Mouse (Mus musculus): ENCODE data around the gene Cacna1b. TPM values are rescaled to one million over a fixed set of nuclear protein-coding genes. Genes with fewer than 3 reads are reported as not detected.

Gene Cacna1b
- polyA plus RNA-seq, 1 experiment from 2014 or later: 2.7 TPM

GRCm38 (mm10) chr2:24562547-24563290 is 200.2 kb downstream of the Cacna1b start:
- Histone ChIP-seq H3K4me3 (ENCODE audit: low read depth, low read length) (no peak overlapping the region), H3K9ac (ENCODE audit: low read length) (no peak overlapping the region), H3K27me3 (ENCODE audit: control insufficient read depth, insufficient read depth, low read length) (no peaks in the 10 kb centered on the region), H3K4me1 (ENCODE audit: control insufficient read depth, insufficient read depth, low read length) (no peaks in the 10 kb centered on the region), H3K36me3 (ENCODE audit: control insufficient read depth, insufficient read depth, low read length) (no peaks in the 10 kb centered on the region), H3K4me2 (ENCODE audit: low read depth) (no peak overlapping the region), H3K9me3 (ENCODE audit: control insufficient read depth, low read length) (no peaks in the 10 kb centered on the region), H3K27ac (ENCODE audit: low read depth, low read length) (no peak overlapping the region)
- WGBS: 81% methylated on average over 7 of the region's 7 CpGs
- DNase-seq (ENCODE audit: low spot score) (no peak), ATAC-seq (ENCODE audit: insufficient read depth, low FRiP score, low TSS enrichment) (no peak)

GRCm38 (mm10) chr2:24561946-24562345 is 201.0 kb downstream of the Cacna1b start:
- Histone ChIP-seq H3K27ac (ENCODE audit: low read depth, low read length) (no peak overlapping the region), H3K36me3 (ENCODE audit: control insufficient read depth, insufficient read depth, low read length) (no peaks in the 10 kb centered on the region), H3K4me2 (ENCODE audit: low read depth) (no peak overlapping the region), H3K9me3 (ENCODE audit: control insufficient read depth, low read length) (no peaks in the 10 kb centered on the region), H3K4me1 (ENCODE audit: control insufficient read depth, insufficient read depth, low read length) (no peaks in the 10 kb centered on the region), H3K9ac (ENCODE audit: low read length) (no peak overlapping the region), H3K27me3 (ENCODE audit: control insufficient read depth, insufficient read depth, low read length) (no peaks in the 10 kb centered on the region), H3K4me3 (ENCODE audit: low read depth, low read length) (no peak overlapping the region)
- 85% methylated on average over 6 of the region's 6 CpGs for WGBS
- ATAC-seq (ENCODE audit: insufficient read depth, low FRiP score, low TSS enrichment): no peak
- no peak for DNase-seq (ENCODE audit: low spot score)

- Histone ChIP-seq H3K27ac (ENCODE audit: low read depth, low read length) (no peak overlapping the region), H3K9ac (ENCODE audit: low read length) (no peak overlapping the region), H3K9me3 (ENCODE audit: control insufficient read depth, low read length) (no peaks in the 10 kb centered on the region), H3K36me3 (ENCODE audit: control insufficient read depth, insufficient read depth, low read length) (no peaks in the 10 kb centered on the region), H3K4me3 (ENCODE audit: low read depth, low read length) (no peak overlapping the region), H3K4me2 (ENCODE audit: low read depth) (no peak overlapping the region), H3K4me1 (ENCODE audit: control insufficient read depth, insufficient read depth, low read length) (no peaks in the 10 kb centered on the region), H3K27me3 (ENCODE audit: control insufficient read depth, insufficient read depth, low read length) (no peaks in the 10 kb centered on the region)
- ATAC-seq (ENCODE audit: insufficient read depth, low FRiP score, low TSS enrichment) (no peak), DNase-seq (ENCODE audit: low spot score) (no peak)
- WGBS: 72% methylated on average over 5 of the region's 5 CpGs
These were observed 202.8 kb downstream of the Cacna1b start for GRCm38 (mm10) chr2:24560201-24560600.

- Histone ChIP-seq H3K27ac (ENCODE audit: low read depth, low read length) (no peak overlapping the region), H3K9me3 (ENCODE audit: control insufficient read depth, low read length) (no peaks in the 10 kb centered on the region), H3K4me2 (ENCODE audit: low read depth) (no peak overlapping the region), H3K4me3 (ENCODE audit: low read depth, low read length) (no peak overlapping the region), H3K36me3 (ENCODE audit: control insufficient read depth, insufficient read depth, low read length) (no peaks in the 10 kb centered on the region), H3K9ac (ENCODE audit: low read length) (no peak overlapping the region), H3K4me1 (ENCODE audit: control insufficient read depth, insufficient read depth, low read length) (no peaks in the 10 kb centered on the region), H3K27me3 (ENCODE audit: control insufficient read depth, insufficient read depth, low read length) (no peaks in the 10 kb centered on the region)
- ATAC-seq (ENCODE audit: insufficient read depth, low FRiP score, low TSS enrichment) (no peak), DNase-seq (ENCODE audit: low spot score) (no peak)
- WGBS: 80% methylated on average over 6 of the region's 6 CpGs
These were observed 206.6 kb downstream of the Cacna1b start for GRCm38 (mm10) chr2:24556347-24556746.

GRCm38 (mm10) chr2:24553962-24554361 is 209.0 kb downstream of the Cacna1b start:
- WGBS: 24% methylated on average over 7 of the region's 7 CpGs
- ATAC-seq (ENCODE audit: insufficient read depth, low FRiP score, low TSS enrichment): no peak
- peak; percentile 19 for DNase-seq (ENCODE audit: low spot score)

More at GRCm38 (mm10) chr2:24553962-24554361, 209.0 kb downstream of the Cacna1b start:
- Histone ChIP-seq H3K9ac (ENCODE audit: low read length) (no peak overlapping the region), H3K4me1 (ENCODE audit: control insufficient read depth, insufficient read depth, low read length) (no peaks in the 10 kb centered on the region), H3K36me3 (ENCODE audit: control insufficient read depth, insufficient read depth, low read length) (no peaks in the 10 kb centered on the region), H3K27me3 (ENCODE audit: control insufficient read depth, insufficient read depth, low read length) (no peaks in the 10 kb centered on the region), H3K4me3 (ENCODE audit: low read depth, low read length) (no peak overlapping the region), H3K9me3 (ENCODE audit: control insufficient read depth, low read length) (no peaks in the 10 kb centered on the region), H3K4me2 (ENCODE audit: low read depth) (no peak overlapping the region), H3K27ac (ENCODE audit: low read depth, low read length) (no peak overlapping the region)

Other genes with a start within 250 kb of the Cacna1b start
- gene Ehmt1, start 156.5 kb upstream of the Cacna1b start, polyA plus RNA-seq (2014; fragmentation: Nextera tagmentation; extraction: Ambion mirVana): 110 and 113 TPM in 2 replicates
- 9.5 and 15.6 TPM in 2 replicates for gene Arrdc1, start 172.1 kb upstream of the Cacna1b start, polyA plus RNA-seq (2014; fragmentation: Nextera tagmentation; extraction: Ambion mirVana)
- 31.9 and 34.3 TPM in 2 replicates for gene Zmynd19, start 186.6 kb upstream of the Cacna1b start, polyA plus RNA-seq (2014; fragmentation: Nextera tagmentation; extraction: Ambion mirVana)
- 30.5 and 32.7 TPM in 2 replicates for gene Dph7, start 199.2 kb upstream of the Cacna1b start, polyA plus RNA-seq (2014; fragmentation: Nextera tagmentation; extraction: Ambion mirVana)
- gene Mrpl41, start 211.9 kb upstream of the Cacna1b start, polyA plus RNA-seq (2014; fragmentation: Nextera tagmentation; extraction: Ambion mirVana): 144 and 147 TPM in 2 replicates
- 4.3 and 4.6 TPM in 2 replicates for gene Pnpla7, start 212.9 kb upstream of the Cacna1b start, polyA plus RNA-seq (2014; fragmentation: Nextera tagmentation; extraction: Ambion mirVana)